Mouse (Mus musculus) cerebellum, adult 11-12 months (tissue): ENCODE measurements around the gene Dnajb7.
"Not testable (repeated sequence)": the region's sequence is repeated elsewhere in the genome, so short reads cannot be mapped to it uniquely, and the experiment has no call there.

Source experiments
- DNase-seq: peaks from one replicate; pipeline ENCODE4 v3.0.0; 2022

Dnajb7 gene

GRCm38 (mm10) chr15:81408199-81408598 is at the start of gene Dnajb7:
TSS of gene Dnajb7 (minus strand) at chr15:81408299.
- no peak for DNase-seq

- no peak for DNase-seq
Measured at GRCm38 (mm10) chr15:81448463-81448862, 40.4 kb upstream of the Dnajb7 start.

GRCm38 (mm10) chr15:81439236-81439635 is 31.1 kb upstream of the Dnajb7 start:
- no peak for DNase-seq

GRCm38 (mm10) chr15:81438345-81438744 is 30.2 kb upstream of the Dnajb7 start:
- DNase-seq: no peak

GRCm38 (mm10) chr15:81431195-81431594 is 23.1 kb upstream of the Dnajb7 start:
- no peak for DNase-seq

GRCm38 (mm10) chr15:81427947-81428346 is 19.8 kb upstream of the Dnajb7 start:
- no peak for DNase-seq

GRCm38 (mm10) chr15:81425311-81425710 is 17.2 kb upstream of the Dnajb7 start:
- no peak for DNase-seq

- no peak for DNase-seq
Measured at GRCm38 (mm10) chr15:81422156-81422681, 14.1 kb upstream of the Dnajb7 start.

- DNase-seq: no peak
Measured at GRCm38 (mm10) chr15:81421454-81421853, 13.4 kb upstream of the Dnajb7 start.

- DNase-seq: no peak
Measured at GRCm38 (mm10) chr15:81418065-81418464, 10.0 kb upstream of the Dnajb7 start.

- DNase-seq: not testable (repeated sequence)
Measured at GRCm38 (mm10) chr15:81416763-81417310, 8.7 kb upstream of the Dnajb7 start.

GRCm38 (mm10) chr15:81405008-81405407 is 3.1 kb downstream of the Dnajb7 start:
- DNase-seq: no peak

- peak; percentile 94 for DNase-seq
Measured at GRCm38 (mm10) chr15:81399638-81400315, 8.3 kb downstream of the Dnajb7 start, which contains the start of the genes St13 and Xpnpep3. TSS of gene St13 (minus strand) at chr15:81400077. TSS of gene Xpnpep3 (plus strand) at chr15:81400138.

- DNase-seq: no peak
Measured at GRCm38 (mm10) chr15:81399297-81399637, 8.8 kb downstream of the Dnajb7 start.

- no peak for DNase-seq
Measured at GRCm38 (mm10) chr15:81398189-81398588, 9.9 kb downstream of the Dnajb7 start.

GRCm38 (mm10) chr15:81394211-81394915 is 13.7 kb downstream of the Dnajb7 start:
- no peak for DNase-seq

GRCm38 (mm10) chr15:81392997-81393396 is 15.1 kb downstream of the Dnajb7 start:
- peak; percentile 21 for DNase-seq

GRCm38 (mm10) chr15:81386327-81386726 is 21.8 kb downstream of the Dnajb7 start:
- no peak for DNase-seq

- no peak for DNase-seq
Measured at GRCm38 (mm10) chr15:81378845-81379244, 29.3 kb downstream of the Dnajb7 start.

GRCm38 (mm10) chr15:81374621-81375020 is 33.5 kb downstream of the Dnajb7 start:
- no peak for DNase-seq

GRCm38 (mm10) chr15:81370356-81370755 is 37.7 kb downstream of the Dnajb7 start:
- DNase-seq: no peak

- no peak for DNase-seq
Measured at GRCm38 (mm10) chr15:81368601-81369000, 39.5 kb downstream of the Dnajb7 start.

- DNase-seq: no peak
Measured at GRCm38 (mm10) chr15:81366241-81366640, 41.9 kb downstream of the Dnajb7 start.

- no peak for DNase-seq
Measured at GRCm38 (mm10) chr15:81365246-81365645, 42.9 kb downstream of the Dnajb7 start.
